Comparison of ENCODE assay signal across 8 mouse cellular contexts in genomic region chr11:98936170-98936569, GRCm38 (mm10). TPM values are rescaled to one million over a fixed set of nuclear protein-coding genes. Genes with fewer than 3 reads are reported as not detected.
DNase-seq lines count a peak whose midpoint lies in the region; ATAC-seq and TF ChIP-seq lines count a peak whose summit lies in the region.

No protein-coding gene starts in this region.

- H3K4me2 ChIP-seq in embryonic facial prominence, embryonic 11.5 days (ENCODE audit: low read depth, low read length), result peak overlapping the region; percentile 93
- peak overlapping the region; percentile 87 for H3K4me2 ChIP-seq in heart, embryonic 12.5 days
- H3K4me2 ChIP-seq in kidney, embryonic 16.5 days (replicated peaks; ENCODE audit: low read depth, low read length), result peak overlapping the region; percentile 92

- no peak for TF ChIP-seq CTCF in thymus, adult 2 months (IDR thresholded peaks at IDR 0.05; ENCODE audit: borderline replicate concordance, control insufficient read depth, extremely low read depth, insufficient read depth, low read length, poor library complexity)

- under 1% methylated on average over 29 of the region's 29 CpGs for WGBS in embryonic facial prominence, embryonic 11.5 days
- WGBS in heart, embryonic 12.5 days, result under 1% methylated on average over 29 of the region's 29 CpGs
- 1% methylated on average over 29 of the region's 29 CpGs for WGBS in kidney, embryonic 16.5 days
- WGBS in thymus, adult 2 months, result 79% methylated on average over 29 of the region's 29 CpGs

- peak overlapping the region; percentile 64 for H3K9ac ChIP-seq in embryonic facial prominence, embryonic 11.5 days (replicated peaks; ENCODE audit: low read length)
- peak overlapping the region; percentile 92 for H3K9ac ChIP-seq in heart, embryonic 12.5 days
- H3K9ac ChIP-seq in kidney, embryonic 16.5 days (replicated peaks; ENCODE audit: low read length), result peak overlapping the region; percentile 91

- H3K4me3 ChIP-seq in embryonic facial prominence, embryonic 11.5 days (ENCODE audit: low read depth, low read length), result peak overlapping the region; percentile 87
- H3K4me3 ChIP-seq in heart, embryonic 12.5 days, result peak overlapping the region; percentile 76
- peak overlapping the region; percentile 80 for H3K4me3 ChIP-seq in kidney, embryonic 16.5 days (ENCODE audit: low read length)
- H3K4me3 ChIP-seq in thymus, adult 2 months (ENCODE audit: control insufficient read depth, insufficient read depth, low read length), result no peak overlapping the region

- H3K27ac ChIP-seq in embryonic facial prominence, embryonic 11.5 days (replicated peaks; ENCODE audit: low read depth, low read length), result peak overlapping the region; percentile 88
- H3K27ac ChIP-seq in heart, embryonic 12.5 days (ENCODE audit: poor library complexity, severe bottlenecking), result peak overlapping the region; percentile 92
- peak overlapping the region; percentile 76 for H3K27ac ChIP-seq in kidney, embryonic 16.5 days (ENCODE audit: low read length)
- H3K27ac ChIP-seq in thymus, adult 2 months (ENCODE audit: control insufficient read depth, insufficient read depth, low read length), result no peak overlapping the region

- no peak for TF ChIP-seq POLR2A in thymus, adult 2 months (IDR thresholded peaks at IDR 0.05; ENCODE audit: control insufficient read depth, extremely low read depth, insufficient read depth, low read length, poor library complexity)

- no peaks in the 10 kb centered on the region for H3K36me3 ChIP-seq in embryonic facial prominence, embryonic 11.5 days (replicated peaks; ENCODE audit: control insufficient read depth, insufficient read depth, low read depth, low read length)
- peaks cover 3% of the 10 kb centered on the region; the same call in 1 of the 2 replicates for H3K36me3 ChIP-seq in heart, embryonic 12.5 days
- H3K36me3 ChIP-seq in kidney, embryonic 16.5 days (ENCODE audit: insufficient read depth, low read length), result no peaks in the 10 kb centered on the region
- no peaks in the 10 kb centered on the region for H3K36me3 ChIP-seq in thymus, adult 2 months (ENCODE audit: control insufficient read depth, insufficient read depth, low read length)

- no peaks in the 10 kb centered on the region for H3K27me3 ChIP-seq in embryonic facial prominence, embryonic 11.5 days (ENCODE audit: control insufficient read depth, insufficient read depth, low read length)
- H3K27me3 ChIP-seq in heart, embryonic 12.5 days (replicated peaks), result no peaks in the 10 kb centered on the region
- no peaks in the 10 kb centered on the region for H3K27me3 ChIP-seq in kidney, embryonic 16.5 days (ENCODE audit: insufficient read depth, low read length)
- no peaks in the 10 kb centered on the region for H3K27me3 ChIP-seq in thymus, adult 2 months (ENCODE audit: control insufficient read depth, insufficient read depth, low read length)

- ATAC-seq in embryonic facial prominence, embryonic 11.5 days (replicated peaks; ENCODE audit: insufficient number of reproducible peaks, low FRiP score, low TSS enrichment, low read depth), result peak; percentile 21; the same call in 1 of the 2 replicates
- peak; percentile 59 for ATAC-seq in heart, embryonic 12.5 days (ENCODE audit: insufficient number of reproducible peaks, low FRiP score)
- ATAC-seq in kidney, embryonic 16.5 days (ENCODE audit: low FRiP score, low TSS enrichment), result peak; percentile 27; the same call in 1 of the 2 replicates

- peaks cover 48% of the 10 kb centered on the region for H3K4me1 ChIP-seq in embryonic facial prominence, embryonic 11.5 days (ENCODE audit: control insufficient read depth, insufficient read depth, low read length)
- peaks cover 77% of the 10 kb centered on the region for H3K4me1 ChIP-seq in heart, embryonic 12.5 days (replicated peaks)
- peaks cover 74% of the 10 kb centered on the region for H3K4me1 ChIP-seq in kidney, embryonic 16.5 days (ENCODE audit: insufficient read depth, low read length)
- H3K4me1 ChIP-seq in thymus, adult 2 months (replicated peaks; ENCODE audit: control insufficient read depth, insufficient read depth, low read length), result peaks cover 67% of the 10 kb centered on the region

- peak; percentile 39 for DNase-seq in cerebellum, adult 9-10 months
- no peak for DNase-seq in cerebellum, adult 11 months
- DNase-seq in embryonic facial prominence, embryonic 11.5 days (ENCODE audit: low spot score), result peak; percentile 91
- DNase-seq in lung, postnatal 14 days, result peak; percentile 87
- peak; percentile 85 for DNase-seq in yolk sac, embryonic 10.5 days (ENCODE audit: low spot score)
- DNase-seq in thymus, adult 2 months, result no peak

- H3K9me3 ChIP-seq in embryonic facial prominence, embryonic 11.5 days (replicated peaks; ENCODE audit: control insufficient read depth, low read length), result no peaks in the 10 kb centered on the region
- H3K9me3 ChIP-seq in heart, embryonic 12.5 days (replicated peaks), result no peaks in the 10 kb centered on the region
- H3K9me3 ChIP-seq in kidney, embryonic 16.5 days (ENCODE audit: low read length), result no peaks in the 10 kb centered on the region

RNA-seq across cellular contexts. Expression of gene Rara, which starts 8.6 kb away (rescaled TPM):
- polyA plus RNA-seq in embryonic facial prominence, embryonic 11.5 days (2014; fragmentation: Nextera tagmentation; extraction: Ambion mirVana), result 32.7 and 40.2 TPM in 2 replicates
- 33.8 and 35.1 TPM in 2 replicates for polyA plus RNA-seq in heart, embryonic 12.5 days (2016; fragmentation: Nextera tagmentation; extraction: Ambion mirVana)
- 31.4 and 32.5 TPM in 2 replicates for polyA plus RNA-seq in kidney, embryonic 16.5 days (2015; fragmentation: Nextera tagmentation; extraction: Ambion mirVana)
- 63.5 and 74.1 TPM in 2 replicates for polyA plus RNA-seq in thymus, adult 2 months (2012; rRNA removed)

RNA-seq across cellular contexts. Expression of gene Cdc6, which starts 28.6 kb away (rescaled TPM):
- polyA plus RNA-seq in embryonic facial prominence, embryonic 11.5 days (2014; fragmentation: Nextera tagmentation; extraction: Ambion mirVana), result 55.4 and 57.1 TPM in 2 replicates
- polyA plus RNA-seq in heart, embryonic 12.5 days (2016; fragmentation: Nextera tagmentation; extraction: Ambion mirVana), result 27.0 and 27.7 TPM in 2 replicates
- 36.2 and 38.6 TPM in 2 replicates for polyA plus RNA-seq in kidney, embryonic 16.5 days (2015; fragmentation: Nextera tagmentation; extraction: Ambion mirVana)
- 8.4 and 12.2 TPM in 2 replicates for polyA plus RNA-seq in thymus, adult 2 months (2012; rRNA removed)

RNA-seq across cellular contexts. Expression of gene Gjd3, which starts 46.6 kb away (rescaled TPM):
- polyA plus RNA-seq in embryonic facial prominence, embryonic 11.5 days (2014; fragmentation: Nextera tagmentation; extraction: Ambion mirVana), result 0.25 and 0.43 TPM in 2 replicates
- polyA plus RNA-seq in heart, embryonic 12.5 days (2016; fragmentation: Nextera tagmentation; extraction: Ambion mirVana), result 3.5 and 3.9 TPM in 2 replicates
- 0.59 TPM in 1 of 2 replicates, not detected in the other for polyA plus RNA-seq in kidney, embryonic 16.5 days (2015; fragmentation: Nextera tagmentation; extraction: Ambion mirVana)
- 1.3 and 1.9 TPM in 2 replicates for polyA plus RNA-seq in thymus, adult 2 months (2012; rRNA removed)

Comparison
In these comparisons a context has a peak if more than half of its experiments do, and no peak if none do; other contexts are left out.
1. DNase-seq: peak in cerebellum, adult 9-10 months (single experiment), embryonic facial prominence, embryonic 11.5 days (single experiment), lung, postnatal 14 days (single experiment) and yolk sac, embryonic 10.5 days (single experiment); none in cerebellum, adult 11 months (single experiment) and thymus, adult 2 months (single experiment).
2. Peak in every context shown above with its lines, with median percentiles within 50 percentile points of each other: ATAC-seq, H3K4me2 ChIP-seq and H3K9ac ChIP-seq.